Mouse (Mus musculus) liver, adult 2 months (tissue): ENCODE measurements around the gene Ilk. TPM values are rescaled to one million over a fixed set of nuclear protein-coding genes. Genes with fewer than 3 reads are reported as not detected.
A peak's percentile ranks its signal among the peaks of the same experiment; 100 is the strongest.

Experiments
- DNase-seq: peaks from one replicate; pipeline ENCODE4 v3.0.0-alpha.2; 2011; ENCODE audit warnings: low read depth, low spot score; ENCODE audit errors: extremely low read depth
- H3K27ac ChIP-seq: fragments of 200-500 bp; replicated peaks from 2 replicates; pipeline ENCODE4 v1.5.1; 2012; ENCODE audit warnings: low read depth, mild to moderate bottlenecking, control low read depth, inconsistent platforms, low read length; ENCODE audit not compliant: insufficient read depth
- H3K27me3 ChIP-seq: fragments of 200-500 bp; 2 replicates; pipeline ENCODE4 v1.6.1; 2012; ENCODE audit warnings: mild to moderate bottlenecking, moderate library complexity, low read length, inconsistent platforms; ENCODE audit not compliant: control insufficient read depth, insufficient read depth
- H3K36me3 ChIP-seq: fragments of 200-500 bp; 2 replicates; pipeline ENCODE4 v1.6.1; 2012; ENCODE audit warnings: low read length, inconsistent platforms; ENCODE audit not compliant: control insufficient read depth, insufficient read depth
- H3K4me1 ChIP-seq: fragments of 200-500 bp; 2 replicates; pipeline ENCODE4 v1.6.1; 2011; ENCODE audit warnings: low read length; ENCODE audit not compliant: control insufficient read depth, insufficient read depth
- H3K4me3 ChIP-seq: fragments of 200-500 bp; 2 replicates; pipeline ENCODE4 v1.5.1; 2011; ENCODE audit warnings: low read depth, mild to moderate bottlenecking, control low read depth, low read length, moderate library complexity; ENCODE audit not compliant: insufficient read depth
- H3K79me2 ChIP-seq: fragments of 200-500 bp; 2 replicates; pipeline ENCODE4 v1.6.1; 2012; ENCODE audit warnings: inconsistent platforms, mild to moderate bottlenecking, low read length, moderate library complexity; ENCODE audit not compliant: control insufficient read depth, insufficient read depth
- H3K9ac ChIP-seq: fragments of 200-500 bp; 2 replicates; pipeline ENCODE4 v1.6.1; 2012; ENCODE audit warnings: low read depth, mild to moderate bottlenecking, control low read depth, inconsistent platforms, low read length
- CTCF ChIP-seq: fragments of 200-500 bp; IDR thresholded peaks from 2 replicates; pipeline ENCODE4 v1.5.1; 2011; ENCODE audit warnings: low read depth, low read length, control low read depth
- POLR2A ChIP-seq: fragments of 200-500 bp; IDR thresholded peaks from 2 replicates; pipeline ENCODE4 v1.6.1; 2011; ENCODE audit warnings: low read length, control low read depth; ENCODE audit not compliant: insufficient read depth; ENCODE audit errors: extremely low read depth
- WGBS: fragments of 180-500 bp; shearing (Covaris S2); methylation state at CpG from one replicate; pipeline ENCODE4 v1.1.7; 2018; 5-methylcytosine and 5-hydroxymethylcytosine counted together
- polyA plus RNA-seq: library from polyadenylated mRNA; depleted of rRNA; stranded (reverse); fragments of >200 nt; gene quantifications from 2 replicates; pipeline ENCODE4 v1.2.3, GENCODE M21; 2012
- total RNA-seq: library from RNA; depleted of rRNA; stranded (reverse); fragments of >200 nt; gene quantifications from 2 replicates; pipeline ENCODE4 v1.2.3, GENCODE M21; 2014

The Ilk gene
- total and polyA plus RNA-seq, 2 experiments = 36.6 to 50.5 TPM

- no peak overlapping the region for H3K4me3 ChIP-seq
- no peak overlapping the region for H3K9ac ChIP-seq
- no peak for TF ChIP-seq CTCF
- TF ChIP-seq POLR2A = no peak
- H3K27ac ChIP-seq = no peak overlapping the region
- DNase-seq = no peak
- H3K36me3 ChIP-seq = no peaks in the 10 kb centered on the region
- 83% methylated on average over 5 of the region's 5 CpGs for WGBS
- H3K79me2 ChIP-seq = no peaks in the 10 kb centered on the region
- H3K27me3 ChIP-seq = no peaks in the 10 kb centered on the region
- peaks cover 4% of the 10 kb centered on the region for H3K4me1 ChIP-seq
Observed at GRCm38 (mm10) chr7:105773041-105773440, 36.6 kb downstream of the Ilk start.

DNA sequence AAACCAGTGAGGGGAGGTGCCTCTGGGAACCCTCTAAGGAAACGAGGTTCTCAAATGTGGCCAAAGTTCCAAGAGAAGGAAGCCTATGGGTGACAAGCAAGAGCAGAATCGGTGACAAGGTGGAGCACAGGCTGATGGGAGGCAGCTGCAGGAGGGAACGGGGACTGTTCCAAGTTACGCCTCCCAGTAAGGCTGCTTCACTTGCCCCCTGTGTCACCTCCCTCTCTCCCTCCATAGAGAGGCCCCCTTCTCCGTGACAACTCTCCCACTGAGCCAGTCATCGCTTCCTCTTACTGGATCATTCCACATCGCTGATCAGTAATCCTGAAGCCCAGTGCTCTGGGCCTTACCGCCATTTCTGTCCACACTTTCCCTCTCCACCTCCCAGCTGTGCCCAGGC lies 38.3 kb downstream of the Ilk start:
- no peaks in the 10 kb centered on the region for H3K36me3 ChIP-seq
- no peaks in the 10 kb centered on the region for H3K79me2 ChIP-seq
- H3K4me1 ChIP-seq = peaks cover 4% of the 10 kb centered on the region
- no peak overlapping the region for H3K4me3 ChIP-seq
- H3K27ac ChIP-seq = no peak overlapping the region
- DNase-seq = no peak
- no peak overlapping the region for H3K9ac ChIP-seq
- TF ChIP-seq CTCF (no peak), POLR2A (no peak)
- H3K27me3 ChIP-seq = no peaks in the 10 kb centered on the region
- 76% methylated on average over 8 of the region's 8 CpGs for WGBS

- Histone ChIP-seq H3K9ac (no peak overlapping the region), H3K27ac (no peak overlapping the region), H3K27me3 (no peaks in the 10 kb centered on the region), H3K4me1 (no peaks in the 10 kb centered on the region; the same call in 1 of the 2 replicates), H3K36me3 (no peaks in the 10 kb centered on the region), H3K4me3 (no peak overlapping the region), H3K79me2 (no peaks in the 10 kb centered on the region)
- no peak for DNase-seq
- 82% methylated on average over 2 of the region's 2 CpGs for WGBS
- TF ChIP-seq CTCF = no peak
- no peak for TF ChIP-seq POLR2A
Observed at GRCm38 (mm10) chr7:105776026-105776425, 39.6 kb downstream of the Ilk start.

DNA sequence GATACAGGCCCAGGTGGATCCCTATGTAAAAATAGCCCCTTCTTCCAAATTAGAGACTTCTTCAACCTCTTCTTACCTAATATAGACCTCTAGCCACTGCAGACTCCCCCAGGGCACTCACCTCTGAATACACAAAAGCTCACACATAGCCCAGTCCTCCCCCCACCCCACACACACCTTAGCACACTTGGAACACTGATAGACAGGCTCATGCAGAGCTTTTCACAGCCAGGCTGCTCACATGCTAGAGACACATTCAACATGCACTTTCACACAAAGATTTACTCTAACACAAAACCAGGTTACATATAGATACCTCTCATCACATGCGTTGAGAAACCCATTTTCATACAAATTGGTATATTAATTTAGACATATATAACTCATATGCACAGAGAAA lies 40.9 kb downstream of the Ilk start:
- H3K79me2 ChIP-seq = no peaks in the 10 kb centered on the region
- 95% methylated on average over 1 of the region's 1 CpGs for WGBS
- no peaks in the 10 kb centered on the region; the same call in 1 of the 2 replicates for H3K4me1 ChIP-seq
- DNase-seq = no peak
- no peak overlapping the region for H3K4me3 ChIP-seq
- no peak overlapping the region for H3K9ac ChIP-seq
- no peak for TF ChIP-seq POLR2A
- TF ChIP-seq CTCF = no peak
- no peaks in the 10 kb centered on the region for H3K27me3 ChIP-seq
- H3K27ac ChIP-seq = no peak overlapping the region
- H3K36me3 ChIP-seq = no peaks in the 10 kb centered on the region

DNA sequence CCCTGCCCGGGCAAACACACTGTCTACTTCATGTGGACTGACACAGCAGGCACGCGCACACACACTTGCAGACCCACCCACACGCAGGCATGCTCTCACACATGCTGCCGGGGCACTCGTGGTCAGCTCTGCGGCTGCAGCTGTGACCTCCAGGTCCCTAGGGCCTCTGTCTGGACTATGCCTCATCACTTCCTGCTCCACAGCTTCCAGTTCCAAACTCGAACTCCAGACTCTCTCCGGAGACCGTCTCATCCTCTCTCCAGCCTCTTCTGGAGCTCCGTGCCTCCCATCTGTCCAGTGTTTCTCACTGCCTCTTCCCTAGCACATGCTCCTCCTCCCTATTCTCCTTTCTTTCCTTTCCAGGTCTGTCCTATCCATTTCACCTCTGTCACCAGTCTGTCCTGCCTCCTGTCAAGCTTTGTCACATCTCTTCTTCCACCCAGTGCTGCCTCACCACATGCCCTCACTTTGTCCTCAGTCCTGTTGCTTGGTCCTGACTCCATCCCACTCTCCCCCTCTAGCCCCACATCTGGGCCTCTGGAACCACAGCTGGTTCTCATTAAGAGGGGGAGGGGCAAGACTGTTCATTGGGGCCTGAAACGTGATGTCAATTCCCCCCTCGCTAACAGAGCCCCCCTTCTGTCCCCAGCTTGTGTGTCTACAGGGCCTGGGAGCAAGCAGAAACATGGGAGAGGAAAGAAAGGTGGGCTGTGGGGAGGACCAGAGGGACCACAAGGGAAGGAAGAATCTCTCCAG lies 41.6 kb downstream of the Ilk start:
- H3K4me3 ChIP-seq = no peak overlapping the region
- H3K4me1 ChIP-seq = no peaks in the 10 kb centered on the region; the same call in 1 of the 2 replicates
- no peaks in the 10 kb centered on the region for H3K27me3 ChIP-seq
- no peaks in the 10 kb centered on the region for H3K36me3 ChIP-seq
- DNase-seq = no peak
- no peak overlapping the region for H3K9ac ChIP-seq
- TF ChIP-seq POLR2A (no peak), CTCF (no peak)
- peak overlapping the region; percentile 22 for H3K27ac ChIP-seq
- 60% methylated on average over 13 of the region's 13 CpGs for WGBS
- H3K79me2 ChIP-seq = no peaks in the 10 kb centered on the region

GRCm38 (mm10) chr7:105778553-105779265 lies 42.3 kb downstream of the Ilk start:
- no peak overlapping the region for H3K4me3 ChIP-seq
- no peaks in the 10 kb centered on the region for H3K79me2 ChIP-seq
- DNase-seq = no peak
- no peak overlapping the region for H3K9ac ChIP-seq
- H3K27ac ChIP-seq = peak overlapping the region; percentile 52
- no peaks in the 10 kb centered on the region for H3K36me3 ChIP-seq
- 44% methylated on average over 4 of the region's 4 CpGs for WGBS
- no peak for TF ChIP-seq POLR2A
- no peak for TF ChIP-seq CTCF
- H3K4me1 ChIP-seq = no peaks in the 10 kb centered on the region; the same call in 1 of the 2 replicates
- no peaks in the 10 kb centered on the region for H3K27me3 ChIP-seq
